Mouse (Mus musculus): ENCODE results near the gene Hsdl1. TPM values are rescaled to one million over a fixed set of nuclear protein-coding genes. Genes with fewer than 3 reads are reported as not detected.

Hsdl1 gene
- total and polyA plus RNA-seq, 2 experiments: 6.1 to 7.8 TPM

- no peak for DNase-seq (ENCODE audit: extremely low read depth, low read depth, low spot score)
- H3K36me3 ChIP-seq (ENCODE audit: control insufficient read depth, insufficient read depth, low read length): peaks cover 58% of the 10 kb centered on the region
- H3K27ac ChIP-seq (replicated peaks; ENCODE audit: insufficient read depth, low read depth, low read length): no peak overlapping the region
- no peak overlapping the region for H3K4me3 ChIP-seq (ENCODE audit: insufficient read depth, low read depth, low read length)
- H3K79me2 ChIP-seq (ENCODE audit: control insufficient read depth, insufficient read depth, low read length): no peaks in the 10 kb centered on the region
- no peaks in the 10 kb centered on the region for H3K27me3 ChIP-seq (ENCODE audit: control insufficient read depth, insufficient read depth, low read length)
- peak; percentile 33 for TF ChIP-seq CTCF (IDR thresholded peaks at IDR 0.05; ENCODE audit: low read depth, low read length)
- TF ChIP-seq POLR2A (IDR thresholded peaks at IDR 0.05; ENCODE audit: extremely low read depth, insufficient read depth, low read length): no peak
- no peaks in the 10 kb centered on the region for H3K4me1 ChIP-seq (ENCODE audit: control insufficient read depth, insufficient read depth, low read length)
- WGBS: 87% methylated on average over 7 of the region's 7 CpGs
- H3K9ac ChIP-seq (ENCODE audit: low read depth, low read length): no peak overlapping the region
Measured at GRCm38 (mm10) chr8:119520102-119520501, 54.9 kb downstream of the Hsdl1 start.

GRCm38 (mm10) chr8:119516674-119517073, 58.3 kb downstream of the Hsdl1 start:
- no peak overlapping the region for H3K27ac ChIP-seq (replicated peaks; ENCODE audit: insufficient read depth, low read depth, low read length)
- no peaks in the 10 kb centered on the region for H3K27me3 ChIP-seq (ENCODE audit: control insufficient read depth, insufficient read depth, low read length)
- no peaks in the 10 kb centered on the region for H3K79me2 ChIP-seq (ENCODE audit: control insufficient read depth, insufficient read depth, low read length)
- H3K9ac ChIP-seq (ENCODE audit: low read depth, low read length): no peak overlapping the region
- H3K4me3 ChIP-seq (ENCODE audit: insufficient read depth, low read depth, low read length): no peak overlapping the region
- H3K36me3 ChIP-seq (ENCODE audit: control insufficient read depth, insufficient read depth, low read length): peaks cover 55% of the 10 kb centered on the region
- TF ChIP-seq CTCF (IDR thresholded peaks at IDR 0.05; ENCODE audit: low read depth, low read length): no peak
- TF ChIP-seq POLR2A (IDR thresholded peaks at IDR 0.05; ENCODE audit: extremely low read depth, insufficient read depth, low read length): no peak
- WGBS: 82% methylated on average over 5 of the region's 5 CpGs
- H3K4me1 ChIP-seq (ENCODE audit: control insufficient read depth, insufficient read depth, low read length): no peaks in the 10 kb centered on the region
- DNase-seq (ENCODE audit: extremely low read depth, low read depth, low spot score): no peak

- TF ChIP-seq CTCF (IDR thresholded peaks at IDR 0.05; ENCODE audit: low read depth, low read length) (no peak), POLR2A (IDR thresholded peaks at IDR 0.05; ENCODE audit: extremely low read depth, insufficient read depth, low read length) (no peak)
- Histone ChIP-seq H3K79me2 (ENCODE audit: control insufficient read depth, insufficient read depth, low read length) (no peaks in the 10 kb centered on the region), H3K36me3 (ENCODE audit: control insufficient read depth, insufficient read depth, low read length) (peaks cover 47% of the 10 kb centered on the region), H3K4me1 (ENCODE audit: control insufficient read depth, insufficient read depth, low read length) (no peaks in the 10 kb centered on the region), H3K4me3 (ENCODE audit: insufficient read depth, low read depth, low read length) (no peak overlapping the region), H3K27ac (replicated peaks; ENCODE audit: insufficient read depth, low read depth, low read length) (no peak overlapping the region), H3K9ac (ENCODE audit: low read depth, low read length) (no peak overlapping the region), H3K27me3 (ENCODE audit: control insufficient read depth, insufficient read depth, low read length) (no peaks in the 10 kb centered on the region)
- no peak for DNase-seq (ENCODE audit: extremely low read depth, low read depth, low spot score)
- 94% methylated on average over 3 of the region's 3 CpGs for WGBS
Measured at GRCm38 (mm10) chr8:119515767-119516166, 59.2 kb downstream of the Hsdl1 start.

GRCm38 (mm10) chr8:119514940-119515339, 60.0 kb downstream of the Hsdl1 start:
- no peak for DNase-seq (ENCODE audit: extremely low read depth, low read depth, low spot score)
- H3K27ac ChIP-seq (replicated peaks; ENCODE audit: insufficient read depth, low read depth, low read length): no peak overlapping the region
- no peaks in the 10 kb centered on the region for H3K79me2 ChIP-seq (ENCODE audit: control insufficient read depth, insufficient read depth, low read length)
- peaks cover 39% of the 10 kb centered on the region for H3K36me3 ChIP-seq (ENCODE audit: control insufficient read depth, insufficient read depth, low read length)
- WGBS: 91% methylated on average over 3 of the region's 3 CpGs
- H3K9ac ChIP-seq (ENCODE audit: low read depth, low read length): no peak overlapping the region
- H3K27me3 ChIP-seq (ENCODE audit: control insufficient read depth, insufficient read depth, low read length): no peaks in the 10 kb centered on the region
- no peak overlapping the region for H3K4me3 ChIP-seq (ENCODE audit: insufficient read depth, low read depth, low read length)
- TF ChIP-seq POLR2A (IDR thresholded peaks at IDR 0.05; ENCODE audit: extremely low read depth, insufficient read depth, low read length) (no peak), CTCF (IDR thresholded peaks at IDR 0.05; ENCODE audit: low read depth, low read length) (no peak)
- no peaks in the 10 kb centered on the region for H3K4me1 ChIP-seq (ENCODE audit: control insufficient read depth, insufficient read depth, low read length)

GRCm38 (mm10) chr8:119513405-119513804, 61.6 kb downstream of the Hsdl1 start:
- no peak overlapping the region for H3K4me3 ChIP-seq (ENCODE audit: insufficient read depth, low read depth, low read length)
- TF ChIP-seq CTCF (IDR thresholded peaks at IDR 0.05; ENCODE audit: low read depth, low read length) (no peak), POLR2A (IDR thresholded peaks at IDR 0.05; ENCODE audit: extremely low read depth, insufficient read depth, low read length) (no peak)
- 69% methylated on average over 4 of the region's 4 CpGs for WGBS
- no peak for DNase-seq (ENCODE audit: extremely low read depth, low read depth, low spot score)
- H3K36me3 ChIP-seq (ENCODE audit: control insufficient read depth, insufficient read depth, low read length): peaks cover 31% of the 10 kb centered on the region
- no peaks in the 10 kb centered on the region for H3K4me1 ChIP-seq (ENCODE audit: control insufficient read depth, insufficient read depth, low read length)
- no peaks in the 10 kb centered on the region for H3K27me3 ChIP-seq (ENCODE audit: control insufficient read depth, insufficient read depth, low read length)
- no peak overlapping the region for H3K27ac ChIP-seq (replicated peaks; ENCODE audit: insufficient read depth, low read depth, low read length)
- H3K79me2 ChIP-seq (ENCODE audit: control insufficient read depth, insufficient read depth, low read length): no peaks in the 10 kb centered on the region
- no peak overlapping the region for H3K9ac ChIP-seq (ENCODE audit: low read depth, low read length)

Other genes starting within 250 kb of the Hsdl1 start
- 62.1 and 69.2 TPM in 2 replicates for gene Hsbp1, start 230.7 kb downstream of the Hsdl1 start, total RNA-seq (2014; rRNA removed)
- 65.3 and 82.8 TPM in 2 replicates for gene Hsbp1, start 230.7 kb downstream of the Hsdl1 start, polyA plus RNA-seq (2012; rRNA removed)
- 57.3 and 68.1 TPM in 2 replicates for gene Mlycd, start 180.3 kb downstream of the Hsdl1 start, total RNA-seq (2014; rRNA removed)
- gene Mlycd, start 180.3 kb downstream of the Hsdl1 start, polyA plus RNA-seq (2012; rRNA removed): 112 and 115 TPM in 2 replicates
- 9.6 and 33.0 TPM in 2 replicates for gene Osgin1, start 141.1 kb downstream of the Hsdl1 start, total RNA-seq (2014; rRNA removed)
- gene Osgin1, start 141.1 kb downstream of the Hsdl1 start, polyA plus RNA-seq (2012; rRNA removed): 211 and 649 TPM in 2 replicates
- gene Necab2, start 128.5 kb downstream of the Hsdl1 start, total RNA-seq (2014; rRNA removed): 0.07 TPM in 1 of 2 replicates, not detected in the other
- 0.11 TPM in 1 of 2 replicates, not detected in the other for gene Necab2, start 128.5 kb downstream of the Hsdl1 start, polyA plus RNA-seq (2012; rRNA removed)
- not detected in 2 replicates for gene Slc38a8, start 73.5 kb downstream of the Hsdl1 start, total RNA-seq (2014; rRNA removed)
- not detected in 2 replicates for gene Slc38a8, start 73.5 kb downstream of the Hsdl1 start, polyA plus RNA-seq (2012; rRNA removed)
- 30.4 and 39.8 TPM in 2 replicates for gene Mbtps1, start 16.4 kb downstream of the Hsdl1 start, total RNA-seq (2014; rRNA removed)
- 30.1 and 31.9 TPM in 2 replicates for gene Mbtps1, start 16.4 kb downstream of the Hsdl1 start, polyA plus RNA-seq (2012; rRNA removed)
- not detected in 2 replicates for gene Dnaaf1, start 52 bp upstream of the Hsdl1 start, total RNA-seq (2014; rRNA removed)
- not detected in 2 replicates for gene Dnaaf1, start 52 bp upstream of the Hsdl1 start, polyA plus RNA-seq (2012; rRNA removed)
- gene Taf1c, start 30.0 kb upstream of the Hsdl1 start, total RNA-seq (2014; rRNA removed): 0.83 and 1.2 TPM in 2 replicates
- gene Taf1c, start 30.0 kb upstream of the Hsdl1 start, polyA plus RNA-seq (2012; rRNA removed): 2.7 and 3.6 TPM in 2 replicates
- gene Adad2, start 37.6 kb upstream of the Hsdl1 start, total RNA-seq (2014; rRNA removed): not detected in 2 replicates
- not detected in 2 replicates for gene Adad2, start 37.6 kb upstream of the Hsdl1 start, polyA plus RNA-seq (2012; rRNA removed)
- gene Kcng4, start 60.5 kb upstream of the Hsdl1 start, total RNA-seq (2014; rRNA removed): under 0.01 TPM in 1 of 2 replicates, not detected in the other
- 0.04 TPM in 1 of 2 replicates, not detected in the other for gene Kcng4, start 60.5 kb upstream of the Hsdl1 start, polyA plus RNA-seq (2012; rRNA removed)
- gene Wfdc1, start 91.2 kb upstream of the Hsdl1 start, total RNA-seq (2014; rRNA removed): 6.6 and 8.4 TPM in 2 replicates
- 11.8 and 16.2 TPM in 2 replicates for gene Wfdc1, start 91.2 kb upstream of the Hsdl1 start, polyA plus RNA-seq (2012; rRNA removed)
- not detected in 2 replicates for gene Atp2c2, start 124.8 kb upstream of the Hsdl1 start, total RNA-seq (2014; rRNA removed)
- 0.04 TPM in 1 of 2 replicates, not detected in the other for gene Atp2c2, start 124.8 kb upstream of the Hsdl1 start, polyA plus RNA-seq (2012; rRNA removed)
- gene Tldc1, start 203.2 kb upstream of the Hsdl1 start, total RNA-seq (2014; rRNA removed): 7.0 and 8.9 TPM in 2 replicates
- 6.9 and 7.3 TPM in 2 replicates for gene Tldc1, start 203.2 kb upstream of the Hsdl1 start, polyA plus RNA-seq (2012; rRNA removed)

Measured in liver, adult 2 months (tissue).